Mouse (Mus musculus) stomach, postnatal 0 days (tissue): ENCODE results near the gene Otop1. TPM values are rescaled to one million over a fixed set of nuclear protein-coding genes. Genes with fewer than 3 reads are reported as not detected.
A peak's percentile ranks its signal among the peaks of the same experiment; 100 is the strongest.

Experiments
- ATAC-seq: fragments of 200-750 bp; cut with Nextera tagmentation; 2 replicates; pipeline ENCODE4 v1.8.0; 2017; ENCODE audit not compliant: low FRiP score, low TSS enrichment
- DNase-seq: peaks from one replicate; pipeline ENCODE4 v3.0.0-alpha.2; 2016; ENCODE audit warnings: low spot score
- H3K27ac ChIP-seq: fragments of 300-500 bp; sonication (generic); replicated peaks from 2 replicates; pipeline ENCODE4 v1.5.1; 2014; ENCODE audit warnings: mild to moderate bottlenecking, control low read depth
- H3K27me3 ChIP-seq: fragments of 300-500 bp; sonication (generic); 2 replicates; pipeline ENCODE4 v1.6.1; 2014; ENCODE audit warnings: low read length; ENCODE audit not compliant: control insufficient read depth, insufficient read depth
- H3K36me3 ChIP-seq: fragments of 300-500 bp; sonication (generic); 2 replicates; pipeline ENCODE4 v1.6.1; 2014; ENCODE audit warnings: low read length, mixed read lengths; ENCODE audit not compliant: control insufficient read depth, insufficient read depth
- H3K4me1 ChIP-seq: fragments of 300-500 bp; sonication (generic); replicated peaks from 2 replicates; pipeline ENCODE4 v1.6.1; 2014; ENCODE audit warnings: antibody characterized with exemption; ENCODE audit not compliant: control insufficient read depth, insufficient read depth
- H3K4me2 ChIP-seq: fragments of 300-500 bp; sonication (generic); replicated peaks from 2 replicates; pipeline ENCODE4 v1.6.1; 2014; ENCODE audit warnings: low read depth, mild to moderate bottlenecking, control low read depth, moderate library complexity
- H3K4me3 ChIP-seq: fragments of 300-500 bp; sonication (generic); 2 replicates; pipeline ENCODE4 v1.5.1; 2014; ENCODE audit warnings: low read depth, low read length, control low read depth
- H3K9ac ChIP-seq: fragments of 300-500 bp; sonication (generic); 2 replicates; pipeline ENCODE4 v1.6.1; 2014; ENCODE audit warnings: mild to moderate bottlenecking, low read length, control low read depth, mixed read lengths
- H3K9me3 ChIP-seq: fragments of 300-500 bp; sonication (generic); 2 replicates; pipeline ENCODE4 v1.6.1; 2016; ENCODE audit warnings: low read length; ENCODE audit not compliant: control insufficient read depth
- CTCF ChIP-seq: IDR thresholded peaks from 2 replicates; pipeline ENCODE4 v1.5.1; 2016; ENCODE audit warnings: antibody characterized with exemption, low read depth, mild to moderate bottlenecking, moderate library complexity
- EP300 ChIP-seq: optimal IDR thresholded peaks from 2 replicates; pipeline ENCODE3; 2016; ENCODE audit warnings: antibody characterized with exemption
- WGBS: fragments of 180-500 bp; shearing (Covaris S2); extraction: QIAGEN DNeasy Blood & Tissue Kit; methylation state at CpG from one replicate; pipeline ENCODE4 v1.1.7; 2014; 5-methylcytosine and 5-hydroxymethylcytosine counted together
- polyA plus RNA-seq: library from polyadenylated mRNA; unstranded; fragments of >200 nt; fragmentation: Nextera tagmentation; extraction: Ambion mirVana; gene quantifications from 2 replicates; pipeline ENCODE4 v1.2.1, GENCODE M21; 2015

Otop1 gene
- polyA plus RNA-seq, 1 experiment from 2014 or later = 0.05 TPM

DNA sequence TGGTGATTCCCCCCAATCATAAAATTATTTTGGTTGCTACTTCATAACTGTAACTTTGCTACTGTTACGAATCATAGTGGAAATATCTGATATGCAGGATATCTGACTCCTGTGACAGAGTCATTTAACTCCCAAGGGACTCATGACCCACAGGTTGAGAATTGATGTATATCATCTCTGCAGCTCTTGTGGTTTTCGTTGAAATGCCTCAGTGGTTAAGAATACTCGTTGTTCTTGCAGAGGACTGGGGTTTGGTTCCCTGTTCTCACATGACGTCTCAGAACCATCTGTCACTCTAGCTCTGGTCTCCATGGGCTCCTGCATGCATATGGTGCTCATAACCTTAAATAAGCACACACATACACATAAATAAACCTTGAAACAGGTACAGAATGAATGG lies 57.6 kb downstream of the Otop1 start:
- no peaks in the 10 kb centered on the region for H3K36me3 ChIP-seq
- H3K4me1 ChIP-seq = no peaks in the 10 kb centered on the region
- WGBS = 74% methylated on average over 4 of the region's 4 CpGs
- no peak overlapping the region for H3K9ac ChIP-seq
- no peak overlapping the region for H3K4me2 ChIP-seq
- H3K27ac ChIP-seq = no peak overlapping the region
- DNase-seq (no peak), ATAC-seq (no peak)
- H3K4me3 ChIP-seq = no peak overlapping the region
- H3K9me3 ChIP-seq = no peaks in the 10 kb centered on the region
- H3K27me3 ChIP-seq = no peaks in the 10 kb centered on the region
- TF ChIP-seq EP300 = no peak
- no peak for TF ChIP-seq CTCF

DNA sequence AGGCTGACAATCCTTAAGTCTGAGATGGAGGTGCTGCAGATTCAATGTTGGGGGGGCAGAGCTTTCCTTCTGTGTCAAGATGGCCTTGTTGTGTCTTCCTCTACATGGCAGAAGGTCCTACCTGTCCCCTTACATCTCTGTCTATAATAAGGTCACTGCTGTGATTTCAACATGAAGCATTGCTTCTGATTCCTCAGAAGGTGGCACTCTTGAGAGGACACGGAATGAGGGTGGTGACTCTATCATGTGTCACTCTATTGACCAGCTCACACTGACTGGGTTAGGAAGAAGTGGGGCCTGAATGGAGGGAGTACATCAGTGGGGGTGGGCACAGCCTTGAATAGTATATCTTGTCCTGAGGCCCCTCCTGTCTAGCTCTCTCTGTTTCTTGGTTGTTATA lies 58.8 kb downstream of the Otop1 start:
- TF ChIP-seq CTCF (peak; percentile 51), EP300 (no peak)
- WGBS = 48% methylated on average over 1 of the region's 1 CpGs
- Histone ChIP-seq H3K9ac (no peak overlapping the region), H3K9me3 (no peaks in the 10 kb centered on the region), H3K4me1 (no peaks in the 10 kb centered on the region), H3K4me2 (no peak overlapping the region), H3K27ac (no peak overlapping the region), H3K36me3 (no peaks in the 10 kb centered on the region), H3K4me3 (no peak overlapping the region), H3K27me3 (no peaks in the 10 kb centered on the region)
- ATAC-seq (no peak), DNase-seq (no peak)

DNA sequence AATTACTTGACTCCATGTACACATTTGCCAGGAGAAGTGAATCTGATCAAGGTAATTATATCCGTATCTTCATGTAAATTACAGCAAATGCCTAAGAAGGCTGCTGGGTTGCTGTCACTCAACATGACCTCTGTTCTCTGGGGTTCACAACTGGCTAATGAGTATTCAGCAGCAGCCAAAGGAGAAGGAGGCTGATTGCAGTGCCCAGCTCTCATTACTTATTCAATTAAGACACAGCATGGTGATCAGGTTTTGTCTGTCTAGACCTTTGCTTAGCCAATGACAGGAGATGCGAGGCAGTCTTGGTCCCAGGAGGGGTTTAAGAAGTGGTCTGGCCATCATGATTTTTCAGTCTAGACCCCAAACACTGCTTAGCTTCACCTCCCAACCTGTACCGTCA lies 67.3 kb downstream of the Otop1 start:
- Histone ChIP-seq H3K4me3 (no peak overlapping the region), H3K9ac (no peak overlapping the region), H3K27me3 (no peaks in the 10 kb centered on the region), H3K36me3 (no peaks in the 10 kb centered on the region), H3K9me3 (no peaks in the 10 kb centered on the region), H3K4me1 (no peaks in the 10 kb centered on the region), H3K4me2 (no peak overlapping the region), H3K27ac (no peak overlapping the region)
- no peak for DNase-seq
- 80% methylated on average over 3 of the region's 3 CpGs for WGBS
- no peak for ATAC-seq
- TF ChIP-seq CTCF (no peak), EP300 (no peak)

DNA sequence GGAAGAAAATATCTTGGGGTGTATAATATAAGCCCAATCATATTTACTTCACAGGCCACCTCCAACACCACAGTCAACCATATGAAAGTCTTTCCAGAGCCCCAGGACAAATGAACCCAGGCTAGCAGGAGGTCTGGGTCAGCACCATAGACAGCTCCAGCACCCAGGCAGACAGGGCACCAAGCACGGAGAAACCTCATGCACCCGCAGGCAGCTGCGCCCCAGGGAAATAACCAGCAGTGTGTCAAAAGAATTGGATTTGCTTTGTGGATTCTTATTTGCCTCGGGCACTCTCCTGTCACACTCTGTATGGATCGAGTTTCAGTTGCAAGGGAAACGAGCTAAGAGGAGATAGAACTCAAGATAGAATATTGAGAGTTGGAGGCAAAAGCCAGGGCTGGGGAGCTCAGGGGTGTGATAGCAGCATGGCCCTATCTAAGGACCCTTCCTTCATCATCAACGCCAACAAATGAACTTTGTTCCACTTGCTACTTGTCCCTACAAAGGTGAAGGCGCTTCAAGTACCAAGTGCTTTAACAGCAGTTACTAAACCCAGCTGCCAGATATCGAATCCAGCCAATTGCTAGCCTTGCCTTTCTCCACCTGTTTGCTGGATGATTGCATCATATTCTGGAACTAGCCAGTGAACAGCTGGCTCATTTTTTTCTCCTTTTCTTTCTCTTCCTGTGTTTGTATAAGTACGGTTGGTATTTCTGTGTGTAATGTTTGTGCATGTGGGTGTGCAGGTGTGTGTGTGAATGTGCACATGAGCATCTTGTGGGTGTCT lies 71.1 kb downstream of the Otop1 start:
- H3K36me3 ChIP-seq = no peaks in the 10 kb centered on the region
- no peak overlapping the region for H3K27ac ChIP-seq
- no peaks in the 10 kb centered on the region for H3K4me1 ChIP-seq
- H3K9me3 ChIP-seq = no peaks in the 10 kb centered on the region
- no peak overlapping the region for H3K9ac ChIP-seq
- no peak overlapping the region for H3K4me3 ChIP-seq
- no peaks in the 10 kb centered on the region for H3K27me3 ChIP-seq
- no peak overlapping the region for H3K4me2 ChIP-seq
- TF ChIP-seq CTCF (no peak), EP300 (no peak)
- DNase-seq (peak; percentile 63), ATAC-seq (no peak)
- 23% methylated on average over 10 of the region's 10 CpGs for WGBS

DNA sequence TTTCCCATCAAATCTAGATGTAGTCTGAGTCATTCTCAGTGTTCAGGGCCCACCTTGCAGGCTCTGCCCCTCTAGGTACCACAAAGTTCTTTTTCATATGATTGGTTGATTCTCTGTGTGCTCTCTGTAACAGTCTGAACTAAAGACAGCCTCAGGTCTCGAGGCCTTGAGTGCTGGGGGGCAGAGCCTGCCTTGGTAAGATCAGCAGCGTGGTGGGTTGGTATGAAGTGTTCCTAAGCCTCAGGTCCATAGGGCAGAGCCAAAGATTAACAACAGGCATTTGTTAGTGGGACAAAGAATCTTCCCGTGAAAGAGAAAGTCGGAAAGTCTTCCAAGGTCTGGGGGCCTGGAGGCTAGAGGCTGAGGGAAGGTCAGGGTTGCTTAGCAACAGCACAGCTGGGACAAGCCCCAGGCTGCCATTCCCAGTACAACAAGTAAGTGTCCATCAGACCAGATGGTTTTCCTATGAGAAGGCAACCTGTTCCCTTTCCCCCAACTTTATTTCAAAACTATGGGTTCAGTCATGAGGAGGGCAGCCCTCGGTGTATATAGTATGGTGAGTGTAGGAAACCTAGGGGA lies 74.7 kb downstream of the Otop1 start:
- WGBS = 46% methylated on average over 5 of the region's 5 CpGs
- TF ChIP-seq EP300 = no peak
- TF ChIP-seq CTCF = no peak

More for the DNA sequence above, 74.7 kb downstream of the Otop1 start:
- Histone ChIP-seq H3K27me3 (no peaks in the 10 kb centered on the region), H3K4me2 (no peak overlapping the region), H3K4me1 (no peaks in the 10 kb centered on the region), H3K36me3 (no peaks in the 10 kb centered on the region), H3K27ac (no peak overlapping the region), H3K9ac (no peak overlapping the region), H3K4me3 (no peak overlapping the region), H3K9me3 (no peaks in the 10 kb centered on the region)
- no peak for DNase-seq
- ATAC-seq = no peak

Other genes with a start within 250 kb of the Otop1 start
- gene Stx18, start 237.2 kb upstream of the Otop1 start, polyA plus RNA-seq = 26.9 and 27.6 TPM in 2 replicates
- gene Nsg1, start 116.1 kb upstream of the Otop1 start, polyA plus RNA-seq = 23.4 and 23.8 TPM in 2 replicates
- gene Zbtb49, start 55.5 kb upstream of the Otop1 start, polyA plus RNA-seq = 4.2 and 4.4 TPM in 2 replicates
- 45.7 and 50.1 TPM in 2 replicates for gene Lyar, start 55.5 kb upstream of the Otop1 start, polyA plus RNA-seq
- gene Tmem128, start 15.8 kb upstream of the Otop1 start, polyA plus RNA-seq = 73.7 and 77.6 TPM in 2 replicates
- gene Drd5, start 43.4 kb downstream of the Otop1 start, polyA plus RNA-seq = not detected in 2 replicates
- gene Slc2a9, start 227.2 kb downstream of the Otop1 start, polyA plus RNA-seq = 0.62 and 0.93 TPM in 2 replicates